Mouse (Mus musculus) central nervous system, embryonic 11.5 days (tissue): ENCODE data around the gene Gtpbp10. TPM values are rescaled to one million over a fixed set of nuclear protein-coding genes. Genes with fewer than 3 reads are reported as not detected.

Source experiments
- polyA plus RNA-seq: library from polyadenylated mRNA; depleted of rRNA; stranded (reverse); fragments of >200 nt; gene quantifications from 2 replicates; pipeline ENCODE4 v1.2.3, GENCODE M21; 2012; rRNA removed

Gene Gtpbp10
- 31.2 and 32.0 TPM in 2 replicates for polyA plus RNA-seq

GRCm38 (mm10) chr5:5559079-5559740 lies at the start of gene Gtpbp10:
Gene Gtpbp10, minus strand, starts transcription at chr5:5559538.

GRCm38 (mm10) chr5:5573749-5574317 lies 14.5 kb upstream of the Gtpbp10 start, which contains the start of gene Gm8773:
Gene Gm8773, plus strand, starts transcription at chr5:5573799.

GRCm38 (mm10) chr5:5514196-5515076 lies 44.9 kb downstream of the Gtpbp10 start, which contains the start of gene Cldn12:
Gene Cldn12, minus strand, starts transcription at chr5:5514958.

Other genes starting within 250 kb of the Gtpbp10 start
- 14.5 and 19.0 TPM in 2 replicates for gene Cdk14, start 139.2 kb downstream of the Gtpbp10 start, polyA plus RNA-seq
- not detected in 2 replicates for gene 1700015F17Rik, start 80.4 kb downstream of the Gtpbp10 start, polyA plus RNA-seq
- 26.0 and 28.4 TPM in 2 replicates for gene Cldn12, start 44.6 kb downstream of the Gtpbp10 start, polyA plus RNA-seq
- 1.6 and 2.5 TPM in 2 replicates for gene Gm8773, start 14.3 kb upstream of the Gtpbp10 start, polyA plus RNA-seq
- 5.7 and 8.8 TPM in 2 replicates for gene Cfap69, start 104.7 kb upstream of the Gtpbp10 start, polyA plus RNA-seq
- 1.8 and 3.9 TPM in 2 replicates for gene Steap2, start 135.0 kb upstream of the Gtpbp10 start, polyA plus RNA-seq
- 2.0 and 2.8 TPM in 2 replicates for gene Steap1, start 189.8 kb upstream of the Gtpbp10 start, polyA plus RNA-seq